Mouse (Mus musculus): ENCODE measurements around the gene Nmrk2.
"Not testable (repeated sequence)": the region's sequence is repeated elsewhere in the genome, so short reads cannot be mapped to it uniquely, and the experiment has no call there.

DNA sequence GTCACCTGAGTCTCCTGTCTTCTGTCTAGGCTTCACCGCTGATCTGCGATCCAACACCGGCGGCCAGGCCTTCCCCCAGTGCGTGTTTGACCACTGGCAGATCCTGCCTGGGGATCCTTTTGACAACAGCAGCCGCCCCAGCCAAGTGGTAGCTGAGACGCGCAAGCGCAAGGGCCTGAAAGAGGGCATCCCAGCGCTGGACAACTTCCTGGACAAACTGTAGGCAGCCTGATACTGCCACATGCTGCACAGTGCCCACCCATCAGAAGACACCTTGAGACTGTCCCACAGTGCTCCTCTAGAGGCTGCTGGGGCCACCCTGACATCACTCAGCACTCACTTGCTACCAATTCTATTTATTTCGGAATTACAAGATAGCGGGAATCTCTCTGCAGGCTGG is 20.0 kb downstream of the Nmrk2 start:
- not testable (repeated sequence) for TF ChIP-seq POLR2A, CTCF (IDR thresholded peaks at IDR 0.05; ENCODE audit: insufficient read depth, low read depth, low read length)
